Mouse (Mus musculus) liver, embryonic 15.5 days (tissue): Measurements from ENCODE around the gene Cda. TPM values are rescaled to one million over a fixed set of nuclear protein-coding genes. Genes with fewer than 3 reads are reported as not detected.

Experiments
- ATAC-seq: fragments of 200-750 bp; cut with Nextera tagmentation; 2 replicates; pipeline ENCODE4 v1.8.0; 2017; ENCODE audit warnings: moderate number of reproducible peaks, mild to moderate bottlenecking, moderate library complexity; ENCODE audit not compliant: insufficient read depth
- H3K27ac ChIP-seq: fragments of 300-500 bp; sonication (generic); replicated peaks from 2 replicates; pipeline ENCODE4 v1.5.1; 2015; ENCODE audit warnings: mild to moderate bottlenecking, inconsistent platforms
- H3K27me3 ChIP-seq: fragments of 300-500 bp; sonication (generic); 2 replicates; pipeline ENCODE4 v1.6.1; 2015; ENCODE audit warnings: mild to moderate bottlenecking, inconsistent platforms
- H3K36me3 ChIP-seq: fragments of 300-500 bp; sonication (generic); replicated peaks from 2 replicates; pipeline ENCODE4 v1.6.1; 2015; ENCODE audit warnings: moderate library complexity, mild to moderate bottlenecking, inconsistent platforms
- H3K4me1 ChIP-seq: fragments of 300-500 bp; sonication (generic); replicated peaks from 2 replicates; pipeline ENCODE4 v1.6.1; 2015; ENCODE audit warnings: inconsistent platforms
- H3K4me2 ChIP-seq: fragments of 300-500 bp; sonication (generic); 2 replicates; pipeline ENCODE4 v1.6.1; 2015; ENCODE audit warnings: moderate library complexity, mild to moderate bottlenecking, inconsistent platforms
- H3K4me3 ChIP-seq: fragments of 300-500 bp; sonication (generic); replicated peaks from 2 replicates; pipeline ENCODE4 v1.5.1; 2015; ENCODE audit warnings: mild to moderate bottlenecking, inconsistent platforms
- H3K9ac ChIP-seq: fragments of 300-500 bp; sonication (generic); 2 replicates; pipeline ENCODE4 v1.6.1; 2015; ENCODE audit warnings: moderate library complexity, mild to moderate bottlenecking, inconsistent platforms
- H3K9me3 ChIP-seq: fragments of 300-500 bp; sonication (generic); replicated peaks from 2 replicates; pipeline ENCODE4 v1.6.1; 2016; ENCODE audit warnings: inconsistent platforms
- WGBS: fragments of 180-500 bp; shearing (Covaris S2); methylation state at CpG from one replicate; pipeline ENCODE4 v1.1.7; 2015; ENCODE audit warnings: mixed read lengths; ENCODE audit not compliant: insufficient replicate concordance; 5-methylcytosine and 5-hydroxymethylcytosine counted together
- polyA plus RNA-seq: library from polyadenylated mRNA; unstranded; fragments of >200 nt; fragmentation: Nextera tagmentation; extraction: Ambion mirVana; gene quantifications from 2 replicates; pipeline ENCODE4 v1.2.1, GENCODE M21; 2015

The Cda gene
- polyA plus RNA-seq, 1 experiment from 2014 or later = 5.7 TPM

- Histone ChIP-seq H3K4me3 (no peak overlapping the region), H3K27ac (no peak overlapping the region), H3K9me3 (no peaks in the 10 kb centered on the region), H3K9ac (no peak overlapping the region), H3K4me2 (peak overlapping the region; percentile 3; the same call in 1 of the 2 replicates), H3K4me1 (peaks cover 6% of the 10 kb centered on the region; the same call in 1 of the 2 replicates), H3K27me3 (peaks cover 75% of the 10 kb centered on the region), H3K36me3 (no peaks in the 10 kb centered on the region)
- no peak for ATAC-seq
- WGBS = 2% methylated on average over 103 of the region's 103 CpGs
These were observed 27.5 kb upstream of the Cda start for GRCm38 (mm10) chr4:138395087-138395970.

- WGBS = 46% methylated on average over 7 of the region's 7 CpGs
- Histone ChIP-seq H3K4me1 (peaks cover 6% of the 10 kb centered on the region; the same call in 1 of the 2 replicates), H3K27me3 (peaks cover 69% of the 10 kb centered on the region), H3K9ac (no peak overlapping the region), H3K4me2 (no peak overlapping the region), H3K9me3 (no peaks in the 10 kb centered on the region), H3K36me3 (no peaks in the 10 kb centered on the region), H3K4me3 (no peak overlapping the region), H3K27ac (no peak overlapping the region)
- ATAC-seq = no peak
These were observed 25.9 kb upstream of the Cda start for GRCm38 (mm10) chr4:138393703-138394102.

- no peaks in the 10 kb centered on the region for H3K36me3 ChIP-seq
- H3K27ac ChIP-seq = no peak overlapping the region
- no peaks in the 10 kb centered on the region for H3K27me3 ChIP-seq
- H3K9ac ChIP-seq = no peak overlapping the region
- H3K4me2 ChIP-seq = no peak overlapping the region
- H3K4me1 ChIP-seq = no peaks in the 10 kb centered on the region
- H3K9me3 ChIP-seq = no peaks in the 10 kb centered on the region
- ATAC-seq = no peak
- 45% methylated on average over 4 of the region's 4 CpGs for WGBS
- no peak overlapping the region for H3K4me3 ChIP-seq
These were observed 16.0 kb upstream of the Cda start for GRCm38 (mm10) chr4:138383789-138384188.

GRCm38 (mm10) chr4:138382462-138382861 lies 14.7 kb upstream of the Cda start:
- Histone ChIP-seq H3K27me3 (no peaks in the 10 kb centered on the region), H3K9me3 (no peaks in the 10 kb centered on the region), H3K36me3 (no peaks in the 10 kb centered on the region), H3K27ac (no peak overlapping the region), H3K4me2 (no peak overlapping the region), H3K4me3 (no peak overlapping the region), H3K4me1 (no peaks in the 10 kb centered on the region), H3K9ac (no peak overlapping the region)
- no peak for ATAC-seq
- 67% methylated on average over 6 of the region's 6 CpGs for WGBS

- no peaks in the 10 kb centered on the region for H3K4me1 ChIP-seq
- no peak overlapping the region for H3K27ac ChIP-seq
- no peak overlapping the region for H3K4me3 ChIP-seq
- no peak overlapping the region for H3K9ac ChIP-seq
- H3K9me3 ChIP-seq = no peaks in the 10 kb centered on the region
- 48% methylated on average over 10 of the region's 10 CpGs for whole genome bisulfite sequencing
- no peaks in the 10 kb centered on the region for H3K36me3 ChIP-seq
- no peak overlapping the region for H3K4me2 ChIP-seq
- ATAC-seq = no peak
- H3K27me3 ChIP-seq = no peaks in the 10 kb centered on the region
These were observed 12.4 kb upstream of the Cda start for GRCm38 (mm10) chr4:138380132-138380689.

GRCm38 (mm10) chr4:138379091-138379840 lies 11.5 kb upstream of the Cda start:
- Histone ChIP-seq H3K4me1 (no peaks in the 10 kb centered on the region), H3K9me3 (no peaks in the 10 kb centered on the region), H3K4me2 (no peak overlapping the region), H3K36me3 (no peaks in the 10 kb centered on the region), H3K27ac (no peak overlapping the region), H3K27me3 (no peaks in the 10 kb centered on the region), H3K4me3 (no peak overlapping the region), H3K9ac (no peak overlapping the region)
- ATAC-seq = no peak
- 40% methylated on average over 14 of the region's 14 CpGs for WGBS

GRCm38 (mm10) chr4:138377526-138377925 lies 9.7 kb upstream of the Cda start:
- Histone ChIP-seq H3K27me3 (no peaks in the 10 kb centered on the region), H3K4me3 (no peak overlapping the region), H3K36me3 (no peaks in the 10 kb centered on the region), H3K9me3 (no peaks in the 10 kb centered on the region), H3K4me1 (no peaks in the 10 kb centered on the region), H3K9ac (no peak overlapping the region), H3K27ac (no peak overlapping the region), H3K4me2 (no peak overlapping the region)
- no peak for ATAC-seq
- WGBS = 39% methylated on average over 6 of the region's 6 CpGs

GRCm38 (mm10) chr4:138375117-138375516 lies 7.3 kb upstream of the Cda start:
- Histone ChIP-seq H3K9me3 (no peaks in the 10 kb centered on the region), H3K4me2 (no peak overlapping the region), H3K9ac (no peak overlapping the region), H3K27me3 (no peaks in the 10 kb centered on the region), H3K4me1 (no peaks in the 10 kb centered on the region), H3K36me3 (no peaks in the 10 kb centered on the region), H3K27ac (no peak overlapping the region), H3K4me3 (no peak overlapping the region)
- 73% methylated on average over 3 of the region's 3 CpGs for WGBS
- ATAC-seq = no peak

GRCm38 (mm10) chr4:138370996-138371516 lies 3.3 kb upstream of the Cda start:
- H3K36me3 ChIP-seq = no peaks in the 10 kb centered on the region
- H3K4me3 ChIP-seq = no peak overlapping the region
- no peaks in the 10 kb centered on the region for H3K9me3 ChIP-seq
- 66% methylated on average over 5 of the region's 5 CpGs for WGBS
- no peak for ATAC-seq
- H3K27ac ChIP-seq = no peak overlapping the region
- H3K4me1 ChIP-seq = peaks cover 14% of the 10 kb centered on the region; the same call in 1 of the 2 replicates
- peaks cover 22% of the 10 kb centered on the region for H3K27me3 ChIP-seq
- no peak overlapping the region for H3K4me2 ChIP-seq
- H3K9ac ChIP-seq = no peak overlapping the region

- Histone ChIP-seq H3K9ac (no peak overlapping the region), H3K27me3 (peaks cover 22% of the 10 kb centered on the region), H3K4me1 (peaks cover 14% of the 10 kb centered on the region; the same call in 1 of the 2 replicates), H3K36me3 (no peaks in the 10 kb centered on the region), H3K27ac (no peak overlapping the region), H3K4me3 (no peak overlapping the region), H3K4me2 (peak overlapping the region; percentile 62), H3K9me3 (no peaks in the 10 kb centered on the region)
- WGBS = 21% methylated on average over 12 of the region's 12 CpGs
- no peak for ATAC-seq
These were observed 887 bp upstream of the Cda start for GRCm38 (mm10) chr4:138368498-138369260.
